Mouse (Mus musculus): ENCODE data around the gene Rps12.

- TF ChIP-seq EP300 (IDR thresholded peaks at IDR 0.05; ENCODE audit: low read depth in 1 of 2, low read length in 2 of 2) (no peak), BHLHE40 (IDR thresholded peaks at IDR 0.05; ENCODE audit: borderline replicate concordance, low read depth, low read length) (no peak)
Observed at GRCm38 (mm10) chr10:23804665-23805064, 17.6 kb upstream of the Rps12 start.
